Mouse (Mus musculus) CH12.LX (cell line): ENCODE results near the gene Hoxd4. TPM values are rescaled to one million over a fixed set of nuclear protein-coding genes. Genes with fewer than 3 reads are reported as not detected.

Experiments used
- DNase-seq: peaks from one replicate; pipeline ENCODE4 v3.0.0-alpha.2; 2013; ENCODE audit errors: extremely low read depth
- H3K27ac ChIP-seq: 2 replicates; pipeline ENCODE4 v1.5.1; 2012; ENCODE audit warnings: low read depth, mild to moderate bottlenecking, control low read depth, moderate library complexity; ENCODE audit not compliant: insufficient read depth
- H3K27me3 ChIP-seq: replicated peaks from 2 replicates; pipeline ENCODE3; 2012; ENCODE audit warnings: inconsistent platforms
- H3K36me3 ChIP-seq, 2 experiments: replicated peaks in 1 of 2; 2 replicates each; pipeline versions ENCODE3 to v1.6.1; 2012; ENCODE audit warnings: inconsistent platforms in 1 of 2, low read length in 1 of 2, mild to moderate bottlenecking in 1 of 2, mixed read lengths in 1 of 2, moderate library complexity in 1 of 2; ENCODE audit not compliant: control insufficient read depth in 1 of 2, insufficient read depth in 1 of 2
- H3K4me1 ChIP-seq, 2 experiments: 2 replicates each; pipeline ENCODE4 v1.6.1; 2012; ENCODE audit warnings: inconsistent platforms in 1 of 2, moderate library complexity in 1 of 2; ENCODE audit not compliant: insufficient read depth in 2 of 2, control insufficient read depth in 1 of 2
- H3K4me2 ChIP-seq: 2 replicates; pipeline ENCODE4 v1.6.1; 2012; ENCODE audit warnings: low read depth, mild to moderate bottlenecking, control low read depth; ENCODE audit not compliant: poor library complexity, insufficient read depth, severe bottlenecking
- H3K4me3 ChIP-seq, 3 experiments: fragments of 150-350 bp in 1 of 3; sonication (generic) in 1 of 3; replicated peaks in 1 of 3; 2 replicates each; pipeline versions ENCODE3 to v1.5.1; 2011 to 2012; ENCODE audit warnings: low read depth in 2 of 3, low read length in 2 of 3, mild to moderate bottlenecking in 2 of 3, moderate library complexity in 2 of 3, control low read depth in 1 of 3, improper control_type of control experiment in 1 of 3, inconsistent platforms in 1 of 3, mixed read lengths in 1 of 3; ENCODE audit not compliant: poor library complexity in 1 of 3
- H3K79me2 ChIP-seq: replicated peaks from 2 replicates; pipeline ENCODE4 v1.6.1; 2012; ENCODE audit warnings: mild to moderate bottlenecking, moderate library complexity; ENCODE audit not compliant: control insufficient read depth, poor library complexity, insufficient read depth, severe bottlenecking; ENCODE audit errors: extremely low read depth
- H3K9ac ChIP-seq: 2 replicates; pipeline ENCODE4 v1.6.1; 2012; ENCODE audit warnings: low read depth, mild to moderate bottlenecking, control low read depth, moderate library complexity; ENCODE audit not compliant: insufficient read depth
- H3K9me3 ChIP-seq: replicated peaks from 2 replicates; pipeline ENCODE3; 2012; ENCODE audit warnings: low read length, inconsistent platforms, mixed read lengths
- CHD1 ChIP-seq: IDR thresholded peaks from 2 replicates; pipeline ENCODE4 v1.6.1; 2012; ENCODE audit warnings: low read depth, low read length, improper control_type of control experiment, inconsistent platforms
- CTCF ChIP-seq, 2 experiments: IDR thresholded peaks in 1 of 2; conservative IDR thresholded peaks in 1 of 2; 2 replicates each; pipeline ENCODE4 v1.5.1; 2011 to 2012; ENCODE audit warnings: low read depth in 2 of 2, low read length in 2 of 2, improper control_type of control experiment in 1 of 2, inconsistent platforms in 1 of 2, mild to moderate bottlenecking in 1 of 2, moderate library complexity in 1 of 2
- ELF1 ChIP-seq: IDR thresholded peaks from 2 replicates; pipeline ENCODE4 v1.6.1; 2014; ENCODE audit warnings: low read depth, mild to moderate bottlenecking, inconsistent platforms, low read length, improper control_type of control experiment
- EP300 ChIP-seq: IDR thresholded peaks from 2 replicates; pipeline ENCODE4 v1.6.1; 2011; ENCODE audit warnings: low read length, improper control_type of control experiment
- ETS1 ChIP-seq: conservative IDR thresholded peaks from 2 replicates; pipeline ENCODE4 v1.6.1; 2012; ENCODE audit warnings: low read depth, mild to moderate bottlenecking, inconsistent platforms, low read length, improper control_type of control experiment, moderate library complexity
- HCFC1 ChIP-seq: IDR thresholded peaks from 2 replicates; pipeline ENCODE4 v1.6.1; 2012; ENCODE audit warnings: low read depth, mild to moderate bottlenecking, inconsistent platforms, low read length, improper control_type of control experiment
- JUND ChIP-seq: conservative IDR thresholded peaks from 2 replicates; pipeline ENCODE4 v1.6.1; 2011; ENCODE audit warnings: low read depth, low read length, improper control_type of control experiment
- KAT2A ChIP-seq: IDR thresholded peaks from 2 replicates; pipeline ENCODE4 v1.6.1; 2012; ENCODE audit warnings: low read length, improper control_type of control experiment, inconsistent platforms; ENCODE audit not compliant: insufficient replicate concordance
- MAFK ChIP-seq: IDR thresholded peaks from 2 replicates; pipeline ENCODE4 v1.6.1; 2011; ENCODE audit warnings: low read length, improper control_type of control experiment; ENCODE audit not compliant: insufficient replicate concordance
- MAX ChIP-seq: IDR thresholded peaks from 2 replicates; pipeline ENCODE4 v1.6.1; 2011; ENCODE audit warnings: low read length, improper control_type of control experiment
- MEF2A ChIP-seq: IDR thresholded peaks from 2 replicates; pipeline ENCODE4 v1.6.1; 2014; ENCODE audit warnings: low read depth, mild to moderate bottlenecking, inconsistent platforms, low read length, improper control_type of control experiment, borderline replicate concordance
- MYC ChIP-seq: IDR thresholded peaks from 2 replicates; pipeline ENCODE4 v1.6.1; 2011; ENCODE audit warnings: low read depth, mild to moderate bottlenecking, improper control_type of control experiment, low read length
- NELFE ChIP-seq: IDR thresholded peaks from 2 replicates; pipeline ENCODE4 v1.6.1; 2011; ENCODE audit warnings: low read depth, low read length, improper control_type of control experiment
- POLR2AphosphoS2 ChIP-seq: IDR thresholded peaks from 2 replicates; pipeline ENCODE4 v1.6.1; 2011; ENCODE audit warnings: low read depth, low read length, improper control_type of control experiment
- RAD21 ChIP-seq: IDR thresholded peaks from 2 replicates; pipeline ENCODE4 v1.6.1; 2011; ENCODE audit warnings: low read depth, mild to moderate bottlenecking, low read length, improper control_type of control experiment, moderate library complexity
- RCOR1 ChIP-seq: conservative IDR thresholded peaks from 2 replicates; pipeline ENCODE4 v1.6.1; 2012; ENCODE audit warnings: low read depth, mild to moderate bottlenecking, inconsistent platforms, low read length, improper control_type of control experiment
- SMC3 ChIP-seq: IDR thresholded peaks from 2 replicates; pipeline ENCODE4 v1.6.1; 2011; ENCODE audit warnings: low read depth, low read length, improper control_type of control experiment
- TBP ChIP-seq: conservative IDR thresholded peaks from 2 replicates; pipeline ENCODE4 v1.6.1; 2011; ENCODE audit warnings: low read depth, low read length, improper control_type of control experiment
- USF1 ChIP-seq: IDR thresholded peaks from 2 replicates; pipeline ENCODE4 v1.6.1; 2014; ENCODE audit warnings: low read depth, mild to moderate bottlenecking, inconsistent platforms, low read length, improper control_type of control experiment
- ZC3H11A ChIP-seq: IDR thresholded peaks from 2 replicates; pipeline ENCODE4 v1.6.1; 2012; ENCODE audit warnings: low read depth, mild to moderate bottlenecking, inconsistent platforms, low read length, improper control_type of control experiment
- ZMIZ1 ChIP-seq: IDR thresholded peaks from 2 replicates; pipeline ENCODE4 v1.6.1; 2012; ENCODE audit warnings: low read depth, mild to moderate bottlenecking, inconsistent platforms, low read length, improper control_type of control experiment
- dilution Hi-C: fragments of 300-500 bp; cut with MboI; formaldehyde crosslinking; loops from 2 replicates; pipeline ENCODE4 v1.14.3; 2020; ENCODE audit warnings: low sequenced_read_pairs; ENCODE audit not compliant: extremely low pct_unique_long_range_greater_than_20kb, extremely low pct_ligation_motif_present
- in situ Hi-C: fragments of 300-500 bp; cut with MboI; formaldehyde crosslinking; loops from 3 replicates; pipeline ENCODE4 v1.14.3; 2019; ENCODE audit warnings: low sequenced_read_pairs, low pct_ligation_motif_present, low pct_unique_long_range_greater_than_20kb, mixed read lengths
- polyA plus RNA-seq: library from polyadenylated mRNA; unstranded; fragments of >175 nt; gene quantifications from 2 replicates; pipeline ENCODE4 v1.2.1, GENCODE M21; 2012; ENCODE audit warnings: low read depth; ENCODE audit not compliant: insufficient read length
- total RNA-seq, 2 experiments: library from RNA; depleted of rRNA; stranded (reverse); fragments of 300-350 nt in 1 of 2; fragments of >200 nt in 1 of 2; gene quantifications; 2 replicates each; pipeline ENCODE4 v1.2.3; 2012 to 2014

Hoxd4 gene
- total and polyA plus RNA-seq, 3 experiments: 6.0 to 9.8 (median 6.3) TPM

GRCm38 (mm10) chr2:74714156-74714789 lies 2.5 kb downstream of the Hoxd4 start:
- Histone ChIP-seq H3K27me3 (no peaks in the 10 kb centered on the region), H3K9ac (no peak overlapping the region), H3K36me3 (no peaks in the 10 kb centered on the region), H3K4me2 (no peak overlapping the region), H3K79me2 (no peaks in the 10 kb centered on the region), H3K9me3 (peaks cover 4% of the 10 kb centered on the region), H3K4me1 (peaks cover 6 to 12% of the 10 kb centered on the region in 2 experiments; a peak in 3 of 4 replicates), H3K4me3 (no peak overlapping the region), H3K27ac (no peak overlapping the region)
- DNase-seq: no peak
- dilution Hi-C loops: no loop called here
- TF ChIP-seq CTCF (conservative IDR thresholded peaks at IDR 0.05 in 1 of 2, IDR thresholded peaks at IDR 0.05 in 1 of 2; ENCODE audit: low read depth in 2 of 2, low read length in 2 of 2) (no peak), EP300 (no peak), NELFE (no peak), ZC3H11A (no peak), MAFK (no peak), JUND (no peak), RCOR1 (no peak)
- in situ Hi-C loops: loop anchor here (25.0 kb wide), 1 partner anchor 873 kb away; no protein-coding TSS in a partner anchor

GRCm38 (mm10) chr2:74714881-74715280 lies 3.2 kb downstream of the Hoxd4 start:
- H3K27ac ChIP-seq: no peak overlapping the region
- H3K9ac ChIP-seq: no peak overlapping the region
- peaks cover 8 to 14% of the 10 kb centered on the region in 2 experiments; a peak in 3 of 4 replicates for H3K4me1 ChIP-seq
- H3K27me3 ChIP-seq: no peaks in the 10 kb centered on the region
- H3K9me3 ChIP-seq: peaks cover 4% of the 10 kb centered on the region
- DNase-seq: no peak
- dilution Hi-C loops: no loop called here
- H3K4me3 ChIP-seq: no peak overlapping the region
- TF ChIP-seq TBP (no peak), ZC3H11A (no peak), ZMIZ1 (no peak)
- in situ Hi-C loops: loop anchor here (5.0 to 25.0 kb wide), 2 partner anchors 247 to 872 kb away; no protein-coding TSS in a partner anchor
- no peaks in the 10 kb centered on the region for H3K36me3 ChIP-seq
- no peaks in the 10 kb centered on the region for H3K79me2 ChIP-seq
- H3K4me2 ChIP-seq: no peak overlapping the region

- dilution Hi-C loops: no loop called here
- no peak for TF ChIP-seq ZMIZ1
- no peak for TF ChIP-seq EP300
- TF ChIP-seq NELFE: 0 out of 2 replicates have a peak, but pooled peaks have one; percentile 28
- TF ChIP-seq KAT2A: no peak
- peak; percentile 64; the same call in 1 of the 2 replicates for TF ChIP-seq MYC
- no peak for TF ChIP-seq MAFK
- peak; percentile 49 to 83 for TF ChIP-seq CTCF (conservative IDR thresholded peaks at IDR 0.05 in 1 of 2, IDR thresholded peaks at IDR 0.05 in 1 of 2; ENCODE audit: low read depth in 2 of 2, low read length in 2 of 2)
- TF ChIP-seq POLR2AphosphoS2: no peak
- 0 out of 2 replicates have a peak, but pooled peaks have one; percentile 26 for TF ChIP-seq ELF1
- TF ChIP-seq RAD21: peak; percentile 80
- no peak for TF ChIP-seq USF1
- no peak for TF ChIP-seq HCFC1
- TF ChIP-seq SMC3: peak; percentile 92
- no peak for TF ChIP-seq CHD1
- 0 out of 2 replicates have a peak, but pooled peaks have one; percentile 39 for TF ChIP-seq MAX
- TF ChIP-seq ETS1: no peak
- TF ChIP-seq MEF2A: peak; percentile 39; the same call in 1 of the 2 replicates
Observed at GRCm38 (mm10) chr2:74715504-74716241, 3.9 kb downstream of the Hoxd4 start.

More at GRCm38 (mm10) chr2:74715504-74716241, 3.9 kb downstream of the Hoxd4 start:
- 0 out of 2 replicates have a peak overlapping the region, but pooled peaks have one; percentile 16 for H3K27ac ChIP-seq
- H3K79me2 ChIP-seq: no peaks in the 10 kb centered on the region
- in situ Hi-C loops: loop anchor here (5.0 to 25.0 kb wide), 2 partner anchors 247 to 872 kb away; no protein-coding TSS in a partner anchor
- H3K27me3 ChIP-seq: no peaks in the 10 kb centered on the region
- no peaks in the 10 kb centered on the region for H3K36me3 ChIP-seq
- peak overlapping the region; percentile 67; the same call in 1 of the 2 replicates for H3K4me2 ChIP-seq
- no peak overlapping the region for H3K9ac ChIP-seq
- peaks cover 8 to 21% of the 10 kb centered on the region in 2 experiments for H3K4me1 ChIP-seq
- peak; percentile 95 for DNase-seq
- peaks cover 4% of the 10 kb centered on the region for H3K9me3 ChIP-seq
- H3K4me3 ChIP-seq: peak overlapping the region in 2 of 3 experiments; percentile 36 to 47
